Mouse (Mus musculus) spleen, adult 2 months (tissue): ENCODE measurements at regions not wholly inside any gene's neighbourhood (a gene's known extent, or its start where the extent isn't known, plus 50 kb on each side); places are given as distances from the start of the nearest gene placed in this dataset.

ENCODE experiments used
- DNase-seq, 2 experiments: peaks; one replicate each; pipeline versions ENCODE4 v3.0.0 to v3.0.0-alpha.2; 2012 to 2021; ENCODE audit warnings: low spot score in 2 of 2, low read depth in 1 of 2
- H3K27ac ChIP-seq: fragments of 200-500 bp; 2 replicates; pipeline ENCODE4 v1.5.1; 2012; ENCODE audit warnings: low read length, inconsistent platforms; ENCODE audit not compliant: insufficient read depth
- H3K27me3 ChIP-seq: fragments of 200-500 bp; 2 replicates; pipeline ENCODE4 v1.6.1; 2012; ENCODE audit warnings: mild to moderate bottlenecking, moderate library complexity, low read length, inconsistent platforms; ENCODE audit not compliant: control insufficient read depth, insufficient read depth
- H3K36me3 ChIP-seq: fragments of 200-500 bp; 2 replicates; pipeline ENCODE4 v1.6.1; 2012; ENCODE audit warnings: mild to moderate bottlenecking, low read length, inconsistent platforms; ENCODE audit not compliant: control insufficient read depth, insufficient read depth
- H3K4me1 ChIP-seq: fragments of 200-500 bp; 2 replicates; pipeline ENCODE4 v1.6.1; 2011; ENCODE audit warnings: inconsistent platforms; ENCODE audit not compliant: control insufficient read depth, insufficient read depth, insufficient read length
- H3K4me3 ChIP-seq: fragments of 200-500 bp; 2 replicates; pipeline ENCODE4 v1.5.1; 2011; ENCODE audit warnings: mild to moderate bottlenecking, inconsistent platforms; ENCODE audit not compliant: insufficient read depth, insufficient read length; ENCODE audit errors: extremely low read depth
- CTCF ChIP-seq: fragments of 200-500 bp; IDR thresholded peaks from 2 replicates; pipeline ENCODE4 v1.5.1; 2011; ENCODE audit warnings: mild to moderate bottlenecking, inconsistent platforms; ENCODE audit not compliant: insufficient read depth, insufficient read length, insufficient replicate concordance; ENCODE audit errors: extremely low read depth
- POLR2A ChIP-seq: fragments of 200-500 bp; IDR thresholded peaks from 2 replicates; pipeline ENCODE4 v1.6.1; 2011; ENCODE audit warnings: low read depth, low read length, inconsistent platforms
- WGBS: fragments of 180-500 bp; shearing (Covaris S2); methylation state at CpG from one replicate; pipeline ENCODE4 v1.1.7; 2018; 5-methylcytosine and 5-hydroxymethylcytosine counted together

DNA sequence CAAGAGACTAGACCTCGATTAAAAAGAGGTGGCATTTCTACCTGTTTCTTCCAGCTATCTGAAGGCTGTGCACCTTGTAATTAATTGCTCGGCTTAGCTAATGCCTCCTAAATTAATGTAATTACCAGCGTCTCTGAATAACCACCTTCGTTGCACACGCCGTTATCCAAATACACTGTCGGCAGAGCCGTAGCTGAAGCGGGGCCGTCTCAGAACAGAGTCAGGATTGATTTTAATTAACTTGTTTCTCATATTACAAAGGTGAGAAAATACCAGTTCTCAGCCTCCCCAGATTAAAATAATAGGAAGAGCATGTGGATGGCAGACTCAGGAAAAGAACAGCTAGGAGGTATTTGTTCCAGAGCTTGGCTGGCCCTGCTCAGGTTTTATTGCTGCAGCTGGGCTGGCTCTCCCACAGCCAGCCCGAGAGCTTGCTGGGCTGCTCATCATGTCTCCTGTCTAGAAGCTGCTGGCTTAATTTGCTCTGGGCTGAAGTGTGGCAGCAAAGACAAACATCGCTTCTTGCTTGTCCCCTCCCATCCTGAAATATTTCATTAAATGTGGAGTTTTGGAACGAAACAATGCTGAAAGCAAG, 282.5 kb downstream of the Cbln1 start:
- Histone ChIP-seq H3K36me3 (no peaks in the 10 kb centered on the region), H3K4me1 (no peaks in the 10 kb centered on the region), H3K4me3 (no peak overlapping the region), H3K27me3 (no peaks in the 10 kb centered on the region), H3K27ac (no peak overlapping the region)
- DNase-seq, result no peak
- WGBS, result 89% methylated on average over 13 of the region's 13 CpGs
- TF ChIP-seq CTCF, result no peak
- TF ChIP-seq POLR2A, result no peak

DNA sequence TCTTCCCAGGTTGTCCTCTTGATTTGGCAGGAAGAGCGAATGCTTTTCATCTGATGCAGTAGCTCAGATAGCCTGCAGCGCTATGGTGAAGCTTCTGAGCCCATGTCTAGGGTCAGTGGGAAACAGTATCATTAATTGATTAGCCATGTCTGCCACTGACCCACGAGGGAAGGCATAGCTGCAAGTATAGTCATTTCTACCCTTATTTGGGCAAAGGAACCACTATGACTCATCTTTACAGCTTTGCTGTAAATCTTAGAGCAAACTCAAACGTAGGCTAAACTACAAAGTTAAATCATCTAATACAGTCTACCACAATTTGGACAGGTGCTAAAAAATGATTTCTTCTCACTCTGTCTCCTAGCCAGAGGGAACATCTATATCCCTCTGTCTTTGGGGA, 289.5 kb downstream of the Cbln1 start:
- no peaks in the 10 kb centered on the region for H3K4me1 ChIP-seq
- 49% methylated on average over 4 of the region's 4 CpGs for WGBS
- no peaks in the 10 kb centered on the region for H3K36me3 ChIP-seq
- no peak for DNase-seq
- no peak overlapping the region for H3K4me3 ChIP-seq
- no peaks in the 10 kb centered on the region for H3K27me3 ChIP-seq
- no peak overlapping the region for H3K27ac ChIP-seq
- TF ChIP-seq POLR2A, result no peak

DNA sequence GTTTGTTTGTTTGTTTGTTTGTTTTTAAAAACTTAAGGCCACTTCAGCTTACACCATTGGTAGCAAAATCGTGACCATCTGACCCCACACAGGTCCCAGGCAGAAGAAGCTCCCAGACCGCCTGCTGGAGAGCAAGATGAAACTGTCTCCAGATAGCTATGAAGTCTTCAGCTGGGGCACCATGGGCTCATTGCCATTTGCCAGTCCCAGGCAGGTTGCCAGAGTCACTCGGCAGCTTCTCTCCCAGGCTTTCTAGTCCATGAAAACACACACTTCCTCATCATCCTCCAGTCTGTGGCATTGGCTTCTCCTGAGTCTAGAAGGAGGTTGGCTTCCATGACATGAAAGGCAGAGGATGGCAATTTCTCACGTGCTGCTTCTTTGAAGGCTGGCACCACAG, 293.5 kb upstream of the N4bp1 start:
- H3K27ac ChIP-seq, result no peak overlapping the region
- 85% methylated on average over 4 of the region's 4 CpGs for WGBS
- H3K36me3 ChIP-seq, result no peaks in the 10 kb centered on the region
- DNase-seq, result no peak
- H3K4me1 ChIP-seq, result no peaks in the 10 kb centered on the region
- no peaks in the 10 kb centered on the region for H3K27me3 ChIP-seq
- TF ChIP-seq CTCF (no peak), POLR2A (no peak)
- no peak overlapping the region for H3K4me3 ChIP-seq

DNA sequence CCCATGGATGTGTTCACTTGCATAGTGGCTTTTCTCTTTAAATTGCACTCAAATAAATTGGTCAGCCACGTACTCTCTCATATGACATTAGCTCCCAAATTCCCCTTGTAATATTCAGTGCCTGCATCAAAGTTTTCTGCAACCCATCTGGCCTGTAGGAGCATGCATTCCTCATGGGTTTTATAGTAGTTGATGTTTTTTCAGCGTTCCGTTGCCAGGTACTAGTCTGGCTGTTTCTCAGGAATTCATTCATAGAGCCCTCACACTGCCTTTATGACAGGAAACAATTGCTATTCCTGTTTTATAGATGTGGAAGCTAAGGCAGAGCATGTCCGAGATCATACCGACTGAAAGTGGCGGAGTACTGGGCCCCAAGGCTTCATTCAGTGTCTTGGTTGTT, 292.6 kb upstream of the N4bp1 start:
- 83% methylated on average over 6 of the region's 6 CpGs for WGBS
- Histone ChIP-seq H3K36me3 (no peaks in the 10 kb centered on the region), H3K4me3 (no peak overlapping the region), H3K27me3 (no peaks in the 10 kb centered on the region), H3K27ac (no peak overlapping the region), H3K4me1 (no peaks in the 10 kb centered on the region)
- TF ChIP-seq POLR2A (no peak), CTCF (no peak)
- no peak for DNase-seq

DNA sequence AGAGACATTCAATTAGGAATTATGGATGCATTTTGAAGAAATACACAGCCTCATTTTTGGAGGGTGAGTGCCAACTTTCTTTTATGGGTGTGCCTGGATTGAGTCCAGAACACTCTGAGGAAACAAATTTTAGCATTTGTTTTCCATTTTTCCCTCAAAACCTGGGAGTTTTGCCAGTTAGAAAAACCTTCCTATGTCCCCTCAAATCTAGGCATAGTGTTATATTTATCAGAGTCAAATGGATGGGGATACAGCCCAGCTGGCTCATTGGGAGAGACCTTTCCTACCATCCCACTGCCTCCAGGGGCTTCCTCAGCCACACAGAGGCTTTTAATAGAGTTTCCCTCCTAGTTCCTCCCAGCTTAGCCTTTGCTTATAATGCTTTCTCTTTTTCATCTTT, 290.0 kb upstream of the N4bp1 start:
- H3K4me1 ChIP-seq, result no peaks in the 10 kb centered on the region
- H3K4me3 ChIP-seq, result no peak overlapping the region
- no peak for DNase-seq
- no peaks in the 10 kb centered on the region for H3K36me3 ChIP-seq
- TF ChIP-seq POLR2A (no peak), CTCF (no peak)
- H3K27ac ChIP-seq, result no peak overlapping the region
- H3K27me3 ChIP-seq, result no peaks in the 10 kb centered on the region

DNA sequence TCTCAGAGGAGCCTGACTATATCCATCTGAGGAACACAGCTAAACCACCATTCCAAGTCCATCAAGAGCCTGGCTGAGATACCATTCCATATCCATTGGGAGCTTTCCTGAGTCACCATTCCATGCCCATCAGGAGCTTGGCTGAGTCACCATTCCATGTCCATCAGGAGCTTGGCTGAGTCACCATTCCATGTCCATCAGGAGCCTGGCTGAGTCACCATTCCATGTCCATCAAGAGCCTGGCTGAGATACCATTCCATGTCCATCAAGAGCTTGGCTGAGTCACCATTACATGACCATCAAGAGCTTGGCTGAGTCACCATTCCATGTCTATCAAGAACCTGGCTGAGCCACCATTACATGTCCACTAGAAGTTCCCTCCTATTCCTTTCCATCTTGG, 288.7 kb upstream of the N4bp1 start:
- Histone ChIP-seq H3K4me1 (no peaks in the 10 kb centered on the region), H3K4me3 (no peak overlapping the region), H3K27me3 (no peaks in the 10 kb centered on the region), H3K36me3 (no peaks in the 10 kb centered on the region), H3K27ac (no peak overlapping the region)
- DNase-seq, result no peak
- no peak for TF ChIP-seq POLR2A
- no peak for TF ChIP-seq CTCF

DNA sequence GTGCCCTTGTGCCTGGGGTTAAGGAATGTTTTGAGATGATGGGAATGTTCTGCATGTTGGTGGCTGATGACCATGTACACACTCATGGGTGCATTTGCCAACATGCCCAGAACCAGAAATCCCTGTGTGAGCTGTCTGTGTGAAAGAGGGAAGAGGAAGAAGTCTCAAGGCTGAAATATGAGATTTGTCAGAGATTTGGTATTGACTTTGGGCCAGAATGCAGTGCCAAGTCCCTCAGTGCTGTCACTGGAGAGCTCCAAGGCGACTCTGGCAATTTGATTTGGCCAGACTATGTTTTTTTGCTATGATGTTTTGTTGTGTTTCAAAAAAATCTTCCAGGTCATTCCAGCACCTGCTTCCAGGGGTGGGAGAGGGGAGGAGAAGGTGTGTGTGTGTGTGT, 281.7 kb upstream of the N4bp1 start:
- DNase-seq, result no peak
- no peaks in the 10 kb centered on the region for H3K27me3 ChIP-seq
- H3K27ac ChIP-seq, result no peak overlapping the region
- no peaks in the 10 kb centered on the region for H3K36me3 ChIP-seq
- no peaks in the 10 kb centered on the region for H3K4me1 ChIP-seq
- 65% methylated on average over 1 of the region's 1 CpGs for WGBS
- TF ChIP-seq POLR2A (no peak), CTCF (no peak)
- H3K4me3 ChIP-seq, result no peak overlapping the region

DNA sequence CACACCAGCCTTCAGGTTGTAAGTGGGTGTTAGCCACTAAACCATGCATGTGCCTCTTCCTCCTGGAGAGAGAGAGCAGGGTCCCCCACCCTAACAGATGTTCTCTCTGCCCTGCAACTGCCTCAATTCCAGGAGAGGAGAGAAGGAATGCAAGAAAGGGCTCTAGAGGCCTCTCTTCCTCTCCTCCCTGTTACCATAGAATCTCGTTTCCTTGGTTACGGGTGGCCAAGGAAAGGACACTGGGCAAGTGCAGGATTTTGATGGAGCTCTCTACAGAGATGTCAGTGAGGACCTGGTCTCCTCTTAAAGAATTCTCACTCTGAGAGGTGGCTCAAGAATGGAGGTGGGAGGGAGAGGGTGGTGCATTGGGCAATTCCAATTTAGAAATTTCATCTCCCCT, 275.4 kb upstream of the N4bp1 start:
- H3K4me1 ChIP-seq, result no peaks in the 10 kb centered on the region
- no peak overlapping the region for H3K4me3 ChIP-seq
- DNase-seq, result no peak
- WGBS, result 79% methylated on average over 2 of the region's 2 CpGs
- TF ChIP-seq CTCF (no peak), POLR2A (no peak)
- no peaks in the 10 kb centered on the region for H3K27me3 ChIP-seq
- no peak overlapping the region for H3K27ac ChIP-seq
- no peaks in the 10 kb centered on the region for H3K36me3 ChIP-seq
